Mouse (Mus musculus) lung, adult 2 months (tissue): Measurements from ENCODE around the gene Hunk.

ENCODE experiments used
- CTCF ChIP-seq: fragments of 200-500 bp; IDR thresholded peaks from 2 replicates; pipeline ENCODE4 v1.5.1; 2011; ENCODE audit warnings: mild to moderate bottlenecking, low read length, control low read depth; ENCODE audit not compliant: insufficient read depth
- POLR2A ChIP-seq: fragments of 200-500 bp; IDR thresholded peaks from 2 replicates; pipeline ENCODE4 v1.6.1; 2011; ENCODE audit warnings: low read depth, mild to moderate bottlenecking, control low read depth, low read length, borderline replicate concordance; ENCODE audit errors: extremely low read depth

- no peak for TF ChIP-seq CTCF
- TF ChIP-seq POLR2A, result no peak
Measured at GRCm38 (mm10) chr16:90538926-90539325, 153.1 kb downstream of the Hunk start.
